In genomic region chr10:117554533-117554932, GRCm38 (mm10) we compare ENCODE assay signal across 13 mouse cellular contexts.
"Had no signal": no experiment of that assay in that cellular context is flagged by ENCODE, and none has a peak within 500 bp of the region (broad histone marks: within the 10 kb centered on the region; RNA-seq: fewer than 3 reads in every experiment).

No protein-coding gene starts in this region.

- DNase-seq: kidney, adult 18-20 months; kidney, adult 9 months; kidney, postnatal 14 days; kidney, postnatal 4 days; lung, embryonic 14.5 days; lung, postnatal 10 days; lung, postnatal 4 days; midbrain, embryonic 14.5 days; thymus, adult 18-20 months; thymus, postnatal 36 days had no signal

- ATAC-seq: inflammation-experienced regulatory T-cells, adult 6 months had no signal

- H3K27ac ChIP-seq: liver, embryonic 14.5 days had no signal

- H3K9ac ChIP-seq: liver, embryonic 14.5 days; lung, embryonic 14.5 days had no signal

- H3K4me2 ChIP-seq: lung, embryonic 14.5 days; midbrain, embryonic 11.5 days had no signal
